8 mouse cellular contexts compared by ENCODE assay signal in genomic region chr2:136679280-136680221, GRCm38 (mm10). TPM values are rescaled to one million over a fixed set of nuclear protein-coding genes. Genes with fewer than 3 reads are reported as not detected.
A peak's percentile ranks its signal among the peaks of the same experiment; 100 is the strongest.
DNase-seq lines count a peak whose midpoint lies in the region; ATAC-seq and TF ChIP-seq lines count a peak whose summit lies in the region.

No protein-coding gene starts in this region.

- ATAC-seq in hindbrain, embryonic 11.5 days (ENCODE audit: low FRiP score) = peak; percentile 88
- peak; percentile 90 for ATAC-seq in lung, embryonic 14.5 days (ENCODE audit: insufficient read depth)
- ATAC-seq in CD4-positive, CD25-positive, alpha-beta regulatory T cell, adult 4 months = no peak

- 0 out of 2 replicates have a peak overlapping the region, but pooled peaks have one; percentile 14 for H3K27ac ChIP-seq in hindbrain, embryonic 11.5 days (ENCODE audit: low read depth, low read length)
- H3K27ac ChIP-seq in lung, embryonic 14.5 days (ENCODE audit: low read depth) = peak overlapping the region; percentile 95

- peak overlapping the region; percentile 89 for H3K4me2 ChIP-seq in hindbrain, embryonic 11.5 days (replicated peaks; ENCODE audit: low read depth, low read length)
- peak overlapping the region; percentile 92 for H3K4me2 ChIP-seq in lung, embryonic 14.5 days

- H3K9ac ChIP-seq in hindbrain, embryonic 11.5 days (ENCODE audit: low read depth, low read length) = peak overlapping the region; percentile 74
- peak overlapping the region; percentile 69 for H3K9ac ChIP-seq in lung, embryonic 14.5 days

- peak overlapping the region; percentile 51 for H3K4me3 ChIP-seq in hindbrain, embryonic 11.5 days (ENCODE audit: low read depth, low read length)
- H3K4me3 ChIP-seq in lung, embryonic 14.5 days (ENCODE audit: low read depth, low read length) = peak overlapping the region; percentile 49

- WGBS in hindbrain, embryonic 11.5 days = 2% methylated on average over 24 of the region's 24 CpGs
- 2% methylated on average over 24 of the region's 24 CpGs for WGBS in lung, embryonic 14.5 days

- no peaks in the 10 kb centered on the region for H3K36me3 ChIP-seq in hindbrain, embryonic 11.5 days (ENCODE audit: control insufficient read depth, insufficient read depth, low read length)
- H3K36me3 ChIP-seq in lung, embryonic 14.5 days (ENCODE audit: insufficient read depth) = no peaks in the 10 kb centered on the region

- TF ChIP-seq CTCF in lung, embryonic 14.5 days (IDR thresholded peaks at IDR 0.05; ENCODE audit: low read depth) = no peak

- no peaks in the 10 kb centered on the region; the same call in 1 of the 2 replicates for H3K4me1 ChIP-seq in hindbrain, embryonic 11.5 days (replicated peaks; ENCODE audit: control insufficient read depth, insufficient read depth, low read length)
- H3K4me1 ChIP-seq in lung, embryonic 14.5 days (ENCODE audit: insufficient read depth) = peaks cover 10% of the 10 kb centered on the region

- no peaks in the 10 kb centered on the region for H3K27me3 ChIP-seq in hindbrain, embryonic 11.5 days (ENCODE audit: control insufficient read depth, insufficient read depth, low read length)
- no peaks in the 10 kb centered on the region for H3K27me3 ChIP-seq in lung, embryonic 14.5 days (ENCODE audit: insufficient read depth, low read length)

- no peaks in the 10 kb centered on the region for H3K9me3 ChIP-seq in hindbrain, embryonic 11.5 days (ENCODE audit: control insufficient read depth, low read length)
- no peaks in the 10 kb centered on the region for H3K9me3 ChIP-seq in lung, embryonic 14.5 days (ENCODE audit: low read depth, low read length)

- peak; percentile 72 for DNase-seq in NIH3T3 (ENCODE audit: low read depth)
- peak; percentile 66 to 73 for DNase-seq in cerebellum, postnatal 14 days
- DNase-seq in frontal cortex, postnatal 14 days (ENCODE audit: low spot score in 2 of 2) = peak; percentile 58 to 77
- DNase-seq in hindbrain, embryonic 11.5 days (ENCODE audit: low spot score) = peak; percentile 73
- peak; percentile 89 for DNase-seq in layer of hippocampus, adult 9-11 months
- peak; percentile 89 for DNase-seq in lung, embryonic 14.5 days
- DNase-seq in retina, adult 2 months (ENCODE audit: low read depth, low spot score) = peak; percentile 50

RNA-seq across cellular contexts. Expression of gene Snap25, which starts 33.7 kb away (rescaled TPM):
- polyA plus RNA-seq in hindbrain, embryonic 11.5 days (2014; fragmentation: Nextera tagmentation; extraction: Ambion mirVana) = 56.7 and 66.8 TPM in 2 replicates
- polyA plus RNA-seq in lung, embryonic 14.5 days (2014; fragmentation: Nextera tagmentation; extraction: Ambion mirVana) = 1.2 and 1.6 TPM in 2 replicates
- not detected for polyA plus RNA-seq in CD4-positive, CD25-positive, alpha-beta regulatory T cell, adult 4 months (2017; shearing (Covaris generic))

Comparison
In these comparisons a context has a peak if more than half of its experiments do, and no peak if none do; other contexts are left out.
1. RNA of gene Snap25, which starts 33.7 kb away (polyA plus RNA-seq): 56.7 to 66.8 TPM in hindbrain, embryonic 11.5 days; 1.2 to 1.6 TPM in lung, embryonic 14.5 days and not detected in CD4-positive, CD25-positive, alpha-beta regulatory T cell, adult 4 months; every median in the first group is over 10 times any median in the second.
2. Peak in every context shown above with its lines, with median percentiles within 50 percentile points of each other: DNase-seq.